Mouse (Mus musculus) frontal cortex, postnatal 25 days (tissue): ENCODE data around the gene Gm15217.

Experiments used
- DNase-seq, 2 experiments: peaks; one replicate each; pipeline ENCODE4 v3.0.0; 2022; ENCODE audit warnings: low spot score in 2 of 2

The Gm15217 gene

GRCm38 (mm10) chr14:46391621-46392170 is 12.5 kb downstream of the Gm15217 start:
- DNase-seq: no peak

GRCm38 (mm10) chr14:46398091-46398695 is 19.0 kb downstream of the Gm15217 start:
- no peak for DNase-seq

GRCm38 (mm10) chr14:46399925-46400324 is 20.7 kb downstream of the Gm15217 start:
- DNase-seq: no peak

GRCm38 (mm10) chr14:46408319-46408718 is 29.1 kb downstream of the Gm15217 start:
- DNase-seq: no peak

- no peak for DNase-seq
Measured at GRCm38 (mm10) chr14:46409016-46409415, 29.8 kb downstream of the Gm15217 start.

- DNase-seq: no peak
Measured at GRCm38 (mm10) chr14:46410557-46411120, 31.4 kb downstream of the Gm15217 start.

- DNase-seq: no peak
Measured at GRCm38 (mm10) chr14:46412497-46413000, 33.3 kb downstream of the Gm15217 start.

- DNase-seq: no peak
Measured at GRCm38 (mm10) chr14:46418371-46419097, 39.3 kb downstream of the Gm15217 start.

- DNase-seq: no peak
Measured at GRCm38 (mm10) chr14:46419269-46419668, 40.1 kb downstream of the Gm15217 start.

GRCm38 (mm10) chr14:46421823-46422222 is 42.6 kb downstream of the Gm15217 start:
- no peak for DNase-seq

GRCm38 (mm10) chr14:46427251-46427650 is 48.0 kb downstream of the Gm15217 start:
- DNase-seq: no peak

- no peak for DNase-seq
Measured at GRCm38 (mm10) chr14:46430231-46430630, 51.0 kb downstream of the Gm15217 start.
